Mouse (Mus musculus): Measurements from ENCODE around the gene Duxbl2. TPM values are rescaled to one million over a fixed set of nuclear protein-coding genes. Genes with fewer than 3 reads are reported as not detected.
"Not testable (repeated sequence)": the region's sequence is repeated elsewhere in the genome, so short reads cannot be mapped to it uniquely, and the experiment has no call there.

The Duxbl2 gene
- total RNA-seq, 1 experiment = 7.2 TPM

DNA sequence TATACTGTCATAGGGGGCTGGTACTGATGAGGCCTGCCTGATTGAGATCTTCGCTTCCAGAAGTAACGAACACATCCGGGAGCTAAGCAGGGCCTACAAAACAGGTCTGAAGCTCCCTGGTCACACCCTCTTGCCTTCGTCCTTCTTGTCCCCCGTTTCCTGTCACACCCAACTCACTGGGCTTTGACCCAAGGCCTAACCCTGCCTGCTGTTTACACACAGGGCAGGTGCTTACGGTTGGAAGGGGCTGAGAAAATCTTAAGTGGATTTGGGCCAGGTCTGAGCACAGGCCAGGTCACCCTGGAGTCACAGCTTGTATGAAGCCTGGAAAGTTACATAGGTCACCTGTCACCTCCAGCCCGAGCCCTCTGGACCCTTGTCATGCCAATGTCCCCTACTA, 37.9 kb downstream of the Duxbl2 start:
- in situ Hi-C loops (cut with MboI; ENCODE audit: low sequenced_read_pairs in 2 of 2, unreplicated experiment in 2 of 2); H3K4me3 ChIP-seq (ENCODE audit: insufficient read depth in 1 of 2, low read depth in 1 of 2, low read length in 2 of 2, poor library complexity in 1 of 2, severe bottlenecking in 1 of 2); H3K9ac ChIP-seq (ENCODE audit: insufficient read depth, low read depth, low read length, poor library complexity, severe bottlenecking); H3K27ac ChIP-seq (ENCODE audit: insufficient read depth, low read depth, low read length, poor library complexity, severe bottlenecking); DNase-seq (ENCODE audit: low read depth, low spot score); H3K36me3 ChIP-seq (ENCODE audit: control insufficient read depth, insufficient read depth, low read length, poor library complexity, severe bottlenecking); H3K9me3 ChIP-seq (ENCODE audit: control insufficient read depth, insufficient read depth, low read depth, low read length); H3K4me1 ChIP-seq (ENCODE audit: control insufficient read depth in 2 of 2, insufficient read depth in 2 of 2, low read length in 2 of 2, poor library complexity in 1 of 2): not testable (repeated sequence)

DNA sequence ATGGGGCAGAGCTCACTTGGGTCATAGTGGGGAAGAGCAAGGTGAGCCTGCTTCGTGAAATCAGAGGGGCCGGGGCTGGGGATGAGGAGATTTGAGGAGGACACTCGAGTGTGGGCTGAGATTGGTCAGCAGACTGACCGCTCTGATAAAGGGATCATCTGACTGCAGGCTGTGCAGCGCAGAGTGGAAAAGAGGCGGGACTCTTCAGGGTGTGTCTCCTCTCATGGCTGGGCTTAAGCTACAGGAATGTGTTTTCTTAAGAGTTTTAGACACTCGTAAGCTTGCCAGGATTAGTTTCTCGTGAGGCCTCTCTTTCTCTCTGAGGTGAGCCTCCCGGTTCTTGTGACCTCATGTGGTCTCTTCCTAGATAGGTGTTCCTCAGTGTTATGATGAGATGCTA, 43.0 kb downstream of the Duxbl2 start:
- DNase-seq (ENCODE audit: low read depth, low spot score); H3K4me3 ChIP-seq (ENCODE audit: insufficient read depth in 1 of 2, low read depth in 1 of 2, low read length in 2 of 2, poor library complexity in 1 of 2, severe bottlenecking in 1 of 2); H3K9me3 ChIP-seq (ENCODE audit: control insufficient read depth, insufficient read depth, low read depth, low read length); in situ Hi-C loops (cut with MboI; ENCODE audit: low sequenced_read_pairs in 2 of 2, unreplicated experiment in 2 of 2); H3K27ac ChIP-seq (ENCODE audit: insufficient read depth, low read depth, low read length, poor library complexity, severe bottlenecking); H3K36me3 ChIP-seq (ENCODE audit: control insufficient read depth, insufficient read depth, low read length, poor library complexity, severe bottlenecking); H3K9ac ChIP-seq (ENCODE audit: insufficient read depth, low read depth, low read length, poor library complexity, severe bottlenecking); H3K4me1 ChIP-seq (ENCODE audit: control insufficient read depth in 2 of 2, insufficient read depth in 2 of 2, low read length in 2 of 2, poor library complexity in 1 of 2): not testable (repeated sequence)

DNA sequence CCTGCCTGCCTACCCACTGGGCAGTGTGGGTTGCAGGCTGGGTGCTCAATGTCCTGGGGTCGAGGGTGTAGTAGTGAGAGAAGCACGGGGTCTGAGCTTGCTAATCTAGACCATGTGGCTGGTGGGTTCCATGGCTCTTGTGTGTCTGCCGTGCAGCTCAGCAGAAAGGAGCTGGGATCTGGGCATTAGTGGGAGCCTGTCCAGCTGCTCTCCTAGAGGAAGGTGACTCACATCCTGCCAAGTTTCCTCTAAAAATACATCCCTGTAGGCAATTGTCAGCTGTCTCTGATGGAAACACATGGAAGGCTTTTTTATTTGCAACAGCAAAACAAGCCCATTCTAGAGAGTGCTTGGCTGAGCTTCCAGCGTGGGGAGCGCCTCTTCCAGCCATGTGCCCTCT, 44.3 kb downstream of the Duxbl2 start:
- H3K27ac ChIP-seq (ENCODE audit: insufficient read depth, low read depth, low read length, poor library complexity, severe bottlenecking); H3K4me1 ChIP-seq (ENCODE audit: control insufficient read depth in 2 of 2, insufficient read depth in 2 of 2, low read length in 2 of 2, poor library complexity in 1 of 2); H3K36me3 ChIP-seq (ENCODE audit: control insufficient read depth, insufficient read depth, low read length, poor library complexity, severe bottlenecking); H3K9me3 ChIP-seq (ENCODE audit: control insufficient read depth, insufficient read depth, low read depth, low read length); in situ Hi-C loops (cut with MboI; ENCODE audit: low sequenced_read_pairs in 2 of 2, unreplicated experiment in 2 of 2); H3K4me3 ChIP-seq (ENCODE audit: insufficient read depth in 1 of 2, low read depth in 1 of 2, low read length in 2 of 2, poor library complexity in 1 of 2, severe bottlenecking in 1 of 2); H3K9ac ChIP-seq (ENCODE audit: insufficient read depth, low read depth, low read length, poor library complexity, severe bottlenecking); DNase-seq (ENCODE audit: low read depth, low spot score): not testable (repeated sequence)

DNA sequence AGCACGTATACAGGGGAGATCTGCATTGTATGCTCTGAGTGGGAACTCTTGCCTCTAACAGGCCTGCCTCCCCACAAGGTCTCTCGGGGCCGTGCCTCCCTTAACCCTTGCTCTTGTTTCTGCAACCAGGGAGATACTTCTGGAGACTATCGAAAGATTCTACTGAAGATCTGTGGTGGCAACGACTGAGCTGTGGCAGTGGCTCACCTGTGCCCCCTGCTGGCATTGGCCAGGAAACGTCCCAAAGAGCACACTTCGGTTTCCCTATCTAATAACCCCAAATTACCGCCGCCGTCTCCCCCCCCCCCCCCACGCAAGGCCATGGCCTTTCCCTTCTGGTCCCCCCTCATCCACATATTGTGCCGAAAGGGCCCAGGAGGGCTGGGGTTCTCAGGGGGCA, 47.1 kb downstream of the Duxbl2 start:
- H3K27ac ChIP-seq (ENCODE audit: insufficient read depth, low read depth, low read length, poor library complexity, severe bottlenecking); in situ Hi-C loops (cut with MboI; ENCODE audit: low sequenced_read_pairs in 2 of 2, unreplicated experiment in 2 of 2); H3K36me3 ChIP-seq (ENCODE audit: control insufficient read depth, insufficient read depth, low read length, poor library complexity, severe bottlenecking); H3K4me1 ChIP-seq (ENCODE audit: control insufficient read depth in 2 of 2, insufficient read depth in 2 of 2, low read length in 2 of 2, poor library complexity in 1 of 2); DNase-seq (ENCODE audit: low read depth, low spot score); H3K9me3 ChIP-seq (ENCODE audit: control insufficient read depth, insufficient read depth, low read depth, low read length); H3K4me3 ChIP-seq (ENCODE audit: insufficient read depth in 1 of 2, low read depth in 1 of 2, low read length in 2 of 2, poor library complexity in 1 of 2, severe bottlenecking in 1 of 2); H3K9ac ChIP-seq (ENCODE audit: insufficient read depth, low read depth, low read length, poor library complexity, severe bottlenecking): not testable (repeated sequence)

DNA sequence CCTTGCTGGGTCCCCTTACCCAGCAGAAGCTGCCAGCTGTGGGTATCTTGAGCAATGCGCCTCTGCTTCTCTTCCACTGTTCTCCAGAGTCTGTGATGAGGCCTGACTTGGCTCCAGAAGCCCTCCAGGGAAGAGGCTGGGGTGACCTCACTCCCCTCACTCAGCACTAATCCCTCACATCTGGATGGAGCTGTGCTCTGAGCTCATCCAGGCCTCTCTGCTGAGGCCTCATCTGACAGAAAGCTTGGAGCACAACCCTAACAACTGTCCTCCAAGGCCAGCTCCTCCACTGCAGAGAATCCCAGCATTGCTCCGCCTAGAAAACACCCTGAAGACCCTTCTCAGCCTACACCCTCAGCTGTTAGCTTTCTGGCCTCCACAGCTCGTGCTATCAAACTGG, 55.8 kb downstream of the Duxbl2 start:
- H3K36me3 ChIP-seq (ENCODE audit: control insufficient read depth, insufficient read depth, low read length, poor library complexity, severe bottlenecking); H3K4me3 ChIP-seq (ENCODE audit: insufficient read depth in 1 of 2, low read depth in 1 of 2, low read length in 2 of 2, poor library complexity in 1 of 2, severe bottlenecking in 1 of 2); H3K4me1 ChIP-seq (ENCODE audit: control insufficient read depth in 2 of 2, insufficient read depth in 2 of 2, low read length in 2 of 2, poor library complexity in 1 of 2); H3K9me3 ChIP-seq (ENCODE audit: control insufficient read depth, insufficient read depth, low read depth, low read length); DNase-seq (ENCODE audit: low read depth, low spot score); in situ Hi-C loops (cut with MboI; ENCODE audit: low sequenced_read_pairs in 2 of 2, unreplicated experiment in 2 of 2); H3K27ac ChIP-seq (ENCODE audit: insufficient read depth, low read depth, low read length, poor library complexity, severe bottlenecking); H3K9ac ChIP-seq (ENCODE audit: insufficient read depth, low read depth, low read length, poor library complexity, severe bottlenecking): not testable (repeated sequence)

DNA sequence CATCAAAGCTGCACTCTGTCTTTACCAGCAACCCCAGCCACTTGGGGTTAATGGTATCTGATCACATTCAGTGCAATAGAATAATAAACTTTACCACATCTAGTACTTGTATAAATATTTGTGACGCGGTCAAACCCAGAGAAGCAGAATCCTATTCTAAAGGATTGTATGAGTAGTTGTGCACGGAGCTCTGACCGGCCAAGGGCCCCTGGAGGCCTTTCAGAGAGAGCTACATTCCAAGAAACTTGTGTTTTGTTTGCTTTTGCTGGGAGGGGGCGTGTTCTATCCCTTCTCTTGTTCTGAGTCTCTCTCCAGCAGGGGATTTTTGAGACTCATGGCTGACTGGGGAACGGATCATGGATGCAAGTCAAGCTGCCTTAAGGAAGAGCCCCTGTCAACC, 56.9 kb downstream of the Duxbl2 start:
- DNase-seq (ENCODE audit: low read depth, low spot score); H3K36me3 ChIP-seq (ENCODE audit: control insufficient read depth, insufficient read depth, low read length, poor library complexity, severe bottlenecking); H3K9me3 ChIP-seq (ENCODE audit: control insufficient read depth, insufficient read depth, low read depth, low read length); H3K27ac ChIP-seq (ENCODE audit: insufficient read depth, low read depth, low read length, poor library complexity, severe bottlenecking); H3K4me3 ChIP-seq (ENCODE audit: insufficient read depth in 1 of 2, low read depth in 1 of 2, low read length in 2 of 2, poor library complexity in 1 of 2, severe bottlenecking in 1 of 2); H3K4me1 ChIP-seq (ENCODE audit: control insufficient read depth in 2 of 2, insufficient read depth in 2 of 2, low read length in 2 of 2, poor library complexity in 1 of 2); H3K9ac ChIP-seq (ENCODE audit: insufficient read depth, low read depth, low read length, poor library complexity, severe bottlenecking); in situ Hi-C loops (cut with MboI; ENCODE audit: low sequenced_read_pairs in 2 of 2, unreplicated experiment in 2 of 2): not testable (repeated sequence)

Other genes starting within 250 kb of the Duxbl2 start
- 1.3 and 6.5 TPM in 2 replicates for gene Plac9a, start 215.2 kb upstream of the Duxbl2 start, total RNA-seq (2012; rRNA removed)
- 1.7 and 2.4 TPM in 2 replicates for gene Tmem254a, start 190.7 kb upstream of the Duxbl2 start, total RNA-seq (2012; rRNA removed)
- gene Cphx1, start 180.0 kb upstream of the Duxbl2 start, total RNA-seq (2012; rRNA removed) = 0.63 and 1.0 TPM in 2 replicates
- 0.32 TPM in 1 of 2 replicates, not detected in the other for gene Duxbl1, start 139.8 kb upstream of the Duxbl2 start, total RNA-seq (2012; rRNA removed)
- 5.2 and 6.3 TPM in 2 replicates for gene Gm9780, start 75.6 kb upstream of the Duxbl2 start, total RNA-seq (2012; rRNA removed)
- 23.6 and 25.1 TPM in 2 replicates for gene Tmem254c, start 51.0 kb upstream of the Duxbl2 start, total RNA-seq (2012; rRNA removed)
- gene Cphx2, start 36.8 kb upstream of the Duxbl2 start, total RNA-seq (2012; rRNA removed) = 0.49 and 1.6 TPM in 2 replicates
- 4.5 and 12.3 TPM in 2 replicates for gene Cphx3, start 36.1 kb upstream of the Duxbl2 start, total RNA-seq (2012; rRNA removed)
- 14.1 and 24.9 TPM in 2 replicates for gene Plac9b, start 64.1 kb downstream of the Duxbl2 start, total RNA-seq (2012; rRNA removed)
- 5.4 and 5.5 TPM in 2 replicates for gene Tmem254b, start 88.7 kb downstream of the Duxbl2 start, total RNA-seq (2012; rRNA removed)
- 2.8 and 3.6 TPM in 2 replicates for gene Duxbl3, start 139.6 kb downstream of the Duxbl2 start, total RNA-seq (2012; rRNA removed)

All from ES-E14 (cell line).